Mouse (Mus musculus): Measurements from ENCODE around the gene Rimkla. TPM values are rescaled to one million over a fixed set of nuclear protein-coding genes. Genes with fewer than 3 reads are reported as not detected.
"Not testable (repeated sequence)": the region's sequence is repeated elsewhere in the genome, so short reads cannot be mapped to it uniquely, and the experiment has no call there.

The Rimkla gene
- total RNA-seq (2021), result 1 to 10 TPM; 1.2 to 2.0 TPM
- long read RNA-seq, experiment 1, result 0 reads
- long read RNA-seq, experiment 2, full-length matches to known transcripts, result 1 of 2 reads
- long read RNA-seq, experiment 2, partial matches to known transcripts, result 0 of 2 reads
- long read RNA-seq, experiment 2, other reads (novel, unspliced or antisense), result 1 of 2 reads

GRCm38 (mm10) chr4:119492291-119492932 is at the start of gene Rimkla:
Rimkla (minus strand) TSS chr4:119492628.
- peak; percentile 7 to 31 for DNase-seq (ENCODE audit: low spot score in 2 of 2)

GRCm38 (mm10) chr4:119540533-119540890 is 48.1 kb upstream of the Rimkla start:
- DNase-seq (ENCODE audit: low spot score in 2 of 2), result no peak

- peak; percentile 14 to 23 for DNase-seq (ENCODE audit: low spot score in 2 of 2)
Observed at GRCm38 (mm10) chr4:119539836-119540532, 47.6 kb upstream of the Rimkla start.

- peak; percentile 90 for DNase-seq (ENCODE audit: low spot score in 2 of 2)
Observed at GRCm38 (mm10) chr4:119539031-119539824, 46.8 kb upstream of the Rimkla start, which contains the start of gene Frg2f1. Frg2f1 (minus strand) TSS chr4:119539529.

- DNase-seq (ENCODE audit: low spot score in 2 of 2), result no peak
Observed at GRCm38 (mm10) chr4:119537436-119537835, 45.0 kb upstream of the Rimkla start.

- DNase-seq (ENCODE audit: low spot score in 2 of 2), result not testable (repeated sequence)
Observed at GRCm38 (mm10) chr4:119536615-119537014, 44.2 kb upstream of the Rimkla start, which contains the start of gene Foxj3. Foxj3 (plus strand) TSS chr4:119537004.

GRCm38 (mm10) chr4:119535103-119535502 is 42.7 kb upstream of the Rimkla start:
- no peak for DNase-seq (ENCODE audit: low spot score in 2 of 2)

- no peak for DNase-seq (ENCODE audit: low spot score in 2 of 2)
Observed at GRCm38 (mm10) chr4:119531813-119532212, 39.4 kb upstream of the Rimkla start.

- no peak for DNase-seq (ENCODE audit: low spot score in 2 of 2)
Observed at GRCm38 (mm10) chr4:119526329-119526845, 34.0 kb upstream of the Rimkla start.

- DNase-seq (ENCODE audit: low spot score in 2 of 2), result no peak
Observed at GRCm38 (mm10) chr4:119524466-119524865, 32.0 kb upstream of the Rimkla start.

- DNase-seq (ENCODE audit: low spot score in 2 of 2), result no peak
Observed at GRCm38 (mm10) chr4:119524010-119524409, 31.6 kb upstream of the Rimkla start.

GRCm38 (mm10) chr4:119523575-119523974 is 31.1 kb upstream of the Rimkla start:
- DNase-seq (ENCODE audit: low spot score in 2 of 2), result no peak

- DNase-seq (ENCODE audit: low spot score in 2 of 2), result no peak
Observed at GRCm38 (mm10) chr4:119512731-119513141, 20.3 kb upstream of the Rimkla start.

- no peak for DNase-seq (ENCODE audit: low spot score in 2 of 2)
Observed at GRCm38 (mm10) chr4:119511591-119511990, 19.2 kb upstream of the Rimkla start.

GRCm38 (mm10) chr4:119498319-119498848 is 6.0 kb upstream of the Rimkla start:
- no peak for DNase-seq (ENCODE audit: low spot score in 2 of 2)

- DNase-seq (ENCODE audit: low spot score in 2 of 2), result no peak
Observed at GRCm38 (mm10) chr4:119492933-119493327, 502 bp upstream of the Rimkla start.

GRCm38 (mm10) chr4:119490806-119491205 is 1.6 kb downstream of the Rimkla start:
- no peak for DNase-seq (ENCODE audit: low spot score in 2 of 2)

GRCm38 (mm10) chr4:119489666-119490065 is 2.8 kb downstream of the Rimkla start:
- DNase-seq (ENCODE audit: low spot score in 2 of 2), result no peak

- DNase-seq (ENCODE audit: low spot score in 2 of 2), result no peak
Observed at GRCm38 (mm10) chr4:119484882-119485281, 7.5 kb downstream of the Rimkla start.

GRCm38 (mm10) chr4:119483051-119483450 is 9.4 kb downstream of the Rimkla start:
- no peak for DNase-seq (ENCODE audit: low spot score in 2 of 2)

- DNase-seq (ENCODE audit: low spot score in 2 of 2), result no peak
Observed at GRCm38 (mm10) chr4:119473150-119473549, 19.3 kb downstream of the Rimkla start.

Data from adrenal gland, postnatal 4 days (tissue).